Mouse (Mus musculus): ENCODE data around the gene Adora2a. TPM values are rescaled to one million over a fixed set of nuclear protein-coding genes. Genes with fewer than 3 reads are reported as not detected.
"Not testable (repeated sequence)": the region's sequence is repeated elsewhere in the genome, so short reads cannot be mapped to it uniquely, and the experiment has no call there.

Adora2a gene
- polyA plus RNA-seq (2012; rRNA removed), result 2.4 and 3.6 TPM in 2 replicates

DNA sequence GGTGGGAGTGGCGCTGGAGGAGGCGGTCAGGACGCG lies at the start of gene Adora2a:
TSS of gene Adora2a (plus strand) at position 6 of the 36 bp plus-strand sequence.
- no peak for DNase-seq (ENCODE audit: low read depth, low spot score)
- 3% methylated on average over 4 of the region's 4 CpGs for WGBS

DNA sequence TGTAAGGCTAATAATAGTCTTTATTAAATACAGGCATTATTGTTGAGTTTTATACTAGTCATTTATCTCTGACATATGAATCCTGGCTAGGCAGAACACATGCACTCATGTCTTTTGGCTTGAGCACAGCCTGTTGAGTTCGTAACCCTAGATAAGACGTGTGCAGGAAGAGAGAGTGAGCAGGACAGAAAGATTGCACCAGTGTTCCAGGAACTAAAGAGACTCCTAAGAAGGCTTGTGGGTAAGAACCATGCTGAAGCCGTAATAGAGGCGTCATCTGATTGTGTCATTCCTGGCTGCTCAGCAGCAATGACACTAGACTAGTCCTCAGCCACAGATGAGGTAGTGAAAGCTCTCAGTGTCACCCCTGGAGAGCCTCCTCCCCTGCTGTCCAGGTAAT lies 43.7 kb upstream of the Adora2a start:
- DNase-seq (ENCODE audit: low read depth, low spot score), result no peak
- WGBS, result 92% methylated on average over 4 of the region's 4 CpGs

GRCm38 (mm10) chr10:75276427-75277013 lies 40.2 kb upstream of the Adora2a start:
- WGBS, result 79% methylated on average over 12 of the region's 12 CpGs
- DNase-seq (ENCODE audit: low read depth, low spot score), result no peak

DNA sequence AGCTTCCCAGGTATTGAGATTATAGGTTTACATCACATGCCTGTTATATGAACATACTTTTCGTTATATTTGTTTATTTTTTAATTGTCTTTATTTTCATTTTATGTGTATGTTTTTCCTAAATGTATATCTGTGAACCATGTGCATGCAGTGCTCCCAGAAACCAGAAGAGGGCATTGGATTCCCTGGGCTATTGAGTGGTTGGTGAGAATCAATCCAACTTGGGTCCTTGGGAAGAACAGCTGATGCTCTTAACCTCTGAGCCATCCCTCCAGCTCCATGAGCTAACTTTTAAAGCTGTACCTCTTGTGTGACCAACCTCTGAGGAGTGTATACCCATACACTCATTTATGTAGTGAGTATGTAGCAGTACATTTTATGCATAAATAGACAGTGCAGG lies 39.2 kb upstream of the Adora2a start:
- DNase-seq (ENCODE audit: low read depth, low spot score), result no peak
- WGBS, result 70% methylated on average over 1 of the region's 1 CpGs

DNA sequence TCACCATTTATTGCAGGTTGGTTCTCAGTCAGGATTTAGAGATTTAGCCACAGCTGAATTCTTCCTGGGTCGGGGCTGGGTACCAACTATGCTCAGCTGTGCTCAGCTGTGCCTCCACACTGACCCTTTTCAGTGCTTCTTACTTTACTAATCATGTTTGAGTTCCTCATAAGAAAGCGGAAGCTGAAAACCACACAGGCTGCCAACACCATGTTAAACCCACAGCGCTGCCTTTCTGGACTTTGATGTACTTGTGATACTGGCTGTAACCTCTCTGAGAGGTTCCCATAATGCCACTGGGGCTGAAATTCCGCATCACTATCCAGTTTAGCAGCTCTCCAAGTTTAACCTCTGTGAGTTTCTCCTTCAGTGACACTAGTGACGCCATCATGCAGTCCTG lies 34.0 kb upstream of the Adora2a start:
- 83% methylated on average over 5 of the region's 5 CpGs for WGBS
- DNase-seq (ENCODE audit: low read depth, low spot score), result no peak

DNA sequence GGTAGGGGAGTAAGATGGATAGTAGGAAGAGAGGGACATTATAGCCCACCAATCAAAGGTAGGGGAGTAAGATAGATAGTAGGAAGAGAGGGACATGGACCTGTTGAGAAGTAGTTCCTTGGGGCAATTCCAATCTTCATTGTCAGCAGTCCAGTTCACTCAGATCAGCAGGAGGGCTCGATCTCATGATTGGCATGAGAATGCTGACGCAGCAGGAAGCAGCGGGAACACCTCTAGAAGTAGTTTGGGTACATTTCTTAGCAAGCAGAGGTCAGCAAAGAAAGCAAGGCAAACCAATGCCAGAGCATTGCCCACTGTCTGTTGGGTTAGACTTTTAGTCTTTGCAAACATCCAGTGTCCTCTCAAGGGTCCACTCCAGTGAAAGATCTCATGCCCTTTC lies 32.9 kb upstream of the Adora2a start:
- no peak for DNase-seq (ENCODE audit: low read depth, low spot score)
- WGBS, result 98% methylated on average over 3 of the region's 3 CpGs

DNA sequence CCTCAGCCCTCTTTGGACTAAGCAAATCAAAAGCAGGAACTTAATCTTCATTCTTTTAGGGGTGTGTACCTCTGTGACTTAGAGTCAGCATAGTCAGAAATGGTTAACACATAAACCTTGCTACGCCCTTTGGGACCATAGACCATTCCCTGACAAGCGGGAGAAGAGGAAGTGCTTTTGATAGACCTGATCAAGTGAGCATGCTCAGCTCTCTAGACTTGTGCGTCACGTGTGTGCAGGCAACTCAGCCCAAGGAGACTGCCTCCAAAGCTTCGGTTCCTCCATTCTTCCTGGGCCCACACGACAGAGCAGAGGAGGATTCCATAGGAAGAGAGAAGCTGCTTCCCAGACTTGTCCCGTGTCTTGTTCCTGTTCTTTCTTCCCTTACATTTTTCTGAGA lies 28.1 kb upstream of the Adora2a start:
- 36% methylated on average over 7 of the region's 7 CpGs for WGBS
- DNase-seq (ENCODE audit: low read depth, low spot score), result peak; percentile 70

DNA sequence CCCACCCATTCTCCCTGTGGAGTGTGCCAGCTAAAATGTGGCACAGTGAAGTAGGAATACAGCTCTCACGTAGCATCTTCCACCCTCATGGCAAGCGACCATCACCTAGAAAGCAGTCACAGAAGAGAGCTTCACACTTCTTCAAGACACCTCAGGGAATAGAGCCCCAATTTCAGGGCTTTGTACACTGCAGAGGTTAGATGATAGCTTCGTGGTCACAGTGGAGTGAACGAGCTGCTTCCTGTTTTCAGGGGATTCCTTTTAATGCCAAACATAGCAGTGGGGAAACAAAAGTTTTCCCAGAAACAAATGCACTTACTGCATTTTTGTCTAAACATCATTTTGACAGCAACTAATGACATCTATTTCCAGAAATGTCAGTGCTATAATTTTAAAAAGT lies 27.3 kb upstream of the Adora2a start:
- WGBS, result 73% methylated on average over 4 of the region's 4 CpGs
- DNase-seq (ENCODE audit: low read depth, low spot score), result no peak

DNA sequence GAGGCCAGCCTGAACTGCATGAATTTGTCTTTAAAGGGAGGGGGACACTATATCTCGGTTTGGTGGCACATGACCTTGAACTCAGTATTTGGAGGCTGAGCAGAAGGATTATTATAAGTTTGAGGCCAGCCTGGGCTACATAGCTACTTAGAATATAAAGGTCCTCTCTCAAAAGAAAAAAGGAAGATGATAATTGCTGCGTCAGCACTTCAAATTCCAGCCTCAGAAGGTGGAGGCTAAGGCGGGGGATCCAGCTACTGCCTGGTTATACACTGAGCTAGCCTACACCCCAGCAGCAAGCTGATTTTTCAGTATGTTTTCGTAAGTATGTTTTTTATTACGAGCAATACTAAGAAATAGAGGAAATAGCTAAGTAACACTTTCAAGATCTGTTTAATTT lies 26.0 kb upstream of the Adora2a start:
- WGBS, result 86% methylated on average over 5 of the region's 5 CpGs
- no peak for DNase-seq (ENCODE audit: low read depth, low spot score)

DNA sequence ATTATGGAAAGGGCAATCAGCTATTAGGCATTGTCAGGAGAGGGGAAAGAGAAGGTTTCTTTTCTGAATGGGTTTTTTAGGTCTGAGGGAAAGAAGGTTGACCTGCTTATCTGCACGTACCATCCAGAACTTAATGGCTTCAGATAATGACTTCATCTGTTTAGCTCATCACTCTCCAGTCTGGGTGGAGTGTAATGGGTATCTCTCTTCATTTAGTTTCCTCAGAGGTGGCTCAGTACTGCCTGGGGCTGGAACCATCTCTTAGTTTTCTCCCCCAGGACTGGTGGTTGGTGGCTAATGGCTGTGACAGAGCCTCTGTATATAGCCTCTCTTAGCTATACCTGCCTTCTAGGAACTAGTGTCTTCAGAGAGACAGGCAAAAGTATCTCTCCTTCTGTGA lies 25.3 kb upstream of the Adora2a start:
- WGBS, result 71% methylated on average over 1 of the region's 1 CpGs
- DNase-seq (ENCODE audit: low read depth, low spot score), result no peak

DNA sequence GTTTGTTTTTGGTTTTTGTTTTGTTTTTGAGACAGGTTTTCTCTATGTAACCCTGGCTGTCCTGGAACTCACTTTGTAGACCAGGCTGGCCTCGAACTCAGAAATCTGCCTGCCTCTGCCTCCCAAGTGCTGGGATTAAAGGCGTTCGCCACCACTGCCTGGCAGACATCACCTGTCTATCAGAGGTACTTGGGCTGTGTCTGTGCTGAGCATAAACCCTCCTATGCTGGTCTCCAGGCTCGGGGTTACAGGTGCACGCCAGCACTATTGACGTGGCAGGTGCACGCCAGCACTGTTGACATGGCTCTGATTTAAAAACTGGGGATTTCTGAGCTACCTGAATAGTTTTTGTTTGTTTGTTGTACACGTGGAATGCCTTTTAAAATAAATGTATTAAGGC lies 24.5 kb upstream of the Adora2a start:
- 92% methylated on average over 8 of the region's 8 CpGs for WGBS
- not testable (repeated sequence) for DNase-seq (ENCODE audit: low read depth, low spot score)

- WGBS, result 84% methylated on average over 3 of the region's 3 CpGs
- no peak for DNase-seq (ENCODE audit: low read depth, low spot score)
Measured at GRCm38 (mm10) chr10:75293288-75293687, 23.4 kb upstream of the Adora2a start.

GRCm38 (mm10) chr10:75294362-75294761 lies 22.3 kb upstream of the Adora2a start:
- WGBS, result 38% methylated on average over 4 of the region's 4 CpGs
- peak; percentile 43 for DNase-seq (ENCODE audit: low read depth, low spot score)

DNA sequence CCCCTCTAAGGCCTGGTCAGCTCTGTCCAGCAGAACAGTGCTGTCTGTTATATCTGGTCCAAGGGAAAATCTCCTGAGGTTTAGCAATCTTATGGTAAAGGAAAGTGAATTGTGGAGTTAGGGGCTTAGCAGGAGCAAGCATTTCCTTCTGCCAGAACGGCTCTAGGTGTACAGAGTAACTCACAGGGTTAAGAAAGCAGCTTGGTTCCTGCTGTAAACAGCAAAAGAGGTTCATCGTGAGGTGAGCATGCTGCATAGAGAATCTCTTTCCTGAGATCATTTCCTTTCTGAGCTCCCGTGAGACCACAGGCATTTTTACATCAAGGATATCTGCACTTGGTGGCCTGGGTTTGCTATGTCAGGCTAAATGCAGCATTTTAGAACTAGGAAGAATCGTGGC lies 21.8 kb upstream of the Adora2a start:
- WGBS, result 69% methylated on average over 4 of the region's 4 CpGs
- no peak for DNase-seq (ENCODE audit: low read depth, low spot score)

- no peak for DNase-seq (ENCODE audit: low read depth, low spot score)
Measured at GRCm38 (mm10) chr10:75298608-75299007, 18.1 kb upstream of the Adora2a start.

GRCm38 (mm10) chr10:75299785-75300418 lies 16.8 kb upstream of the Adora2a start:
- peak; percentile 91 for DNase-seq (ENCODE audit: low read depth, low spot score)

More at GRCm38 (mm10) chr10:75298608-75299007, 18.1 kb upstream of the Adora2a start:
- 86% methylated on average over 5 of the region's 5 CpGs for WGBS

GRCm38 (mm10) chr10:75301195-75301806 lies 15.4 kb upstream of the Adora2a start:
- 92% methylated on average over 12 of the region's 12 CpGs for WGBS
- no peak for DNase-seq (ENCODE audit: low read depth, low spot score)

More at GRCm38 (mm10) chr10:75299785-75300418, 16.8 kb upstream of the Adora2a start:
- WGBS, result 15% methylated on average over 5 of the region's 5 CpGs

- no peak for DNase-seq (ENCODE audit: low read depth, low spot score)
- 93% methylated on average over 4 of the region's 4 CpGs for WGBS
Measured at GRCm38 (mm10) chr10:75301937-75302336, 14.7 kb upstream of the Adora2a start.

DNA sequence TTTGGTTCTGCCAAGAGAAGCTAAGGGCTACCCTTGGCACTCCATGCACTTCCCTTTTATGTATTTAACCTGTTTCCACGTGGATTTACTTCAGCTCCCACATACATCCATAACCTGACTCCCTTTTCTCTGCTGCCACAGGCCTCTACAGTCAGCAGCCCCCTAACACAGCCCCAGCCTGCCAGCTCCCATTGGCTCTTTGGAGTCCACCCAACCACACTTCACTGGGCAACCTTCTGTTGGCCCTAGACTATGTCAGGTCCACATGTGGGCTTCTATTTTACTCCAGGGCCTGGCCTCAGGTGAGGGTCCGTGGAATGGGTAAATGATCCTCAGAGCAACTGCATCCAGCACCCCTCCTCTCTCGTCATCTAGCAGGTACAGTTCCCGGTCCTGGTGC lies 14.1 kb upstream of the Adora2a start:
- DNase-seq (ENCODE audit: low read depth, low spot score), result no peak
- 86% methylated on average over 4 of the region's 4 CpGs for WGBS

GRCm38 (mm10) chr10:75303324-75304048 lies 13.2 kb upstream of the Adora2a start:
- 55% methylated on average over 8 of the region's 8 CpGs for WGBS
- no peak for DNase-seq (ENCODE audit: low read depth, low spot score)

DNA sequence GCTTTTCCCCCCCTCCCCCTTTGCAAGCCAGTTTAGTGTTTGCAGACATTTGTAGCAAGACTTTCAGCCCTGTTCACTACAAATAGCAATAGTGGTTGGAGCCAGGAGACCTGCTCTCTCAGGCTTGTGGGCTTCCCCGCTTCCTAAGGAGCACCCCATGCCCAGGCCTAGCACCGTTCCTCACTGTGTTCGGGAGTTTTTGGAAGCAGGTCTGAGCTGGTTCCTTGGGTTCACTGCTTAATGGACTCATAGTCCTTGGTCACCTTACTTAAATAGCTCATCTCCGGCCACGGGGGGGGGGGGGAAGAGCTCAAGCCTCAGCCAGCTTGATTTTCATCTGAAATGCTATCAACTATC lies 12.7 kb upstream of the Adora2a start:
- DNase-seq (ENCODE audit: low read depth, low spot score), result no peak
- 83% methylated on average over 5 of the region's 5 CpGs for WGBS
